Mouse (Mus musculus): ENCODE results near the gene Crym. TPM values are rescaled to one million over a fixed set of nuclear protein-coding genes. Genes with fewer than 3 reads are reported as not detected.

The Crym gene
- polyA plus RNA-seq, 1 experiment from 2014 or later, result 10.6 TPM

- no peak overlapping the region for H3K4me2 ChIP-seq (ENCODE audit: low read depth, low read length)
- WGBS, result 22% methylated on average over 3 of the region's 3 CpGs
- ATAC-seq (ENCODE audit: insufficient read depth, low FRiP score), result no peak
- no peak overlapping the region for H3K9ac ChIP-seq (ENCODE audit: low read length)
- no peaks in the 10 kb centered on the region for H3K4me1 ChIP-seq (ENCODE audit: control insufficient read depth, insufficient read depth, low read length)
- no peaks in the 10 kb centered on the region for H3K36me3 ChIP-seq (ENCODE audit: control insufficient read depth, insufficient read depth, low read length)
- H3K4me3 ChIP-seq (replicated peaks; ENCODE audit: low read length), result no peak overlapping the region
- no peak overlapping the region for H3K27ac ChIP-seq (ENCODE audit: low read length)
- H3K27me3 ChIP-seq (ENCODE audit: control insufficient read depth, insufficient read depth, low read length), result no peaks in the 10 kb centered on the region
- H3K9me3 ChIP-seq (replicated peaks; ENCODE audit: control insufficient read depth, low read length), result no peaks in the 10 kb centered on the region
Measured at GRCm38 (mm10) chr7:120150257-120150656, 51.7 kb downstream of the Crym start.

- ATAC-seq (ENCODE audit: insufficient read depth, low FRiP score), result no peak
- Histone ChIP-seq H3K4me1 (ENCODE audit: control insufficient read depth, insufficient read depth, low read length) (no peaks in the 10 kb centered on the region), H3K27ac (ENCODE audit: low read length) (no peak within 1 kb of the TSS), H3K9me3 (replicated peaks; ENCODE audit: control insufficient read depth, low read length) (no peaks in the 10 kb centered on the region), H3K4me3 (replicated peaks; ENCODE audit: low read length) (no peak within 1 kb of the TSS), H3K27me3 (ENCODE audit: control insufficient read depth, insufficient read depth, low read length) (no peaks in the 10 kb centered on the region), H3K36me3 (ENCODE audit: control insufficient read depth, insufficient read depth, low read length) (no peaks in the 10 kb centered on the region), H3K4me2 (ENCODE audit: low read depth, low read length) (no peak within 1 kb of the TSS), H3K9ac (ENCODE audit: low read length) (no peak within 1 kb of the TSS)
- WGBS, result 73% methylated on average over 9 of the region's 9 CpGs
Measured at GRCm38 (mm10) chr7:120145191-120145590, 56.7 kb downstream of the Crym start, which contains the start of gene Zp2. Gene Zp2, minus strand, starts transcription at chr7:120145291.

- H3K4me2 ChIP-seq (ENCODE audit: low read depth, low read length), result no peak overlapping the region
- no peak for ATAC-seq (ENCODE audit: insufficient read depth, low FRiP score)
- H3K9me3 ChIP-seq (replicated peaks; ENCODE audit: control insufficient read depth, low read length), result no peaks in the 10 kb centered on the region
- 73% methylated on average over 1 of the region's 1 CpGs for WGBS
- H3K4me1 ChIP-seq (ENCODE audit: control insufficient read depth, insufficient read depth, low read length), result no peaks in the 10 kb centered on the region
- H3K9ac ChIP-seq (ENCODE audit: low read length), result no peak overlapping the region
- no peak overlapping the region for H3K4me3 ChIP-seq (replicated peaks; ENCODE audit: low read length)
- H3K27me3 ChIP-seq (ENCODE audit: control insufficient read depth, insufficient read depth, low read length), result no peaks in the 10 kb centered on the region
- H3K27ac ChIP-seq (ENCODE audit: low read length), result no peak overlapping the region
- H3K36me3 ChIP-seq (ENCODE audit: control insufficient read depth, insufficient read depth, low read length), result no peaks in the 10 kb centered on the region
Measured at GRCm38 (mm10) chr7:120142743-120143142, 59.2 kb downstream of the Crym start.

Other genes with a start within 250 kb of the Crym start
- gene Dnah3, start 106.8 kb downstream of the Crym start, polyA plus RNA-seq (2015; fragmentation: Nextera tagmentation; extraction: Ambion mirVana), result not detected in 2 replicates
- 35.6 and 38.1 TPM in 2 replicates for gene Tmem159, start 99.8 kb downstream of the Crym start, polyA plus RNA-seq (2015; fragmentation: Nextera tagmentation; extraction: Ambion mirVana)
- gene Zp2, start 56.8 kb downstream of the Crym start, polyA plus RNA-seq (2015; fragmentation: Nextera tagmentation; extraction: Ambion mirVana), result 0.19 and 0.27 TPM in 2 replicates
- gene Anks4b, start 28.3 kb downstream of the Crym start, polyA plus RNA-seq (2015; fragmentation: Nextera tagmentation; extraction: Ambion mirVana), result 1.4 and 2.0 TPM in 2 replicates
- not detected in 2 replicates for gene Abca14, start 1.9 kb upstream of the Crym start, polyA plus RNA-seq (2015; fragmentation: Nextera tagmentation; extraction: Ambion mirVana)
- gene Abca15, start 126.6 kb upstream of the Crym start, polyA plus RNA-seq (2015; fragmentation: Nextera tagmentation; extraction: Ambion mirVana), result not detected in 2 replicates
- not detected in 2 replicates for gene Abca16, start 207.5 kb upstream of the Crym start, polyA plus RNA-seq (2015; fragmentation: Nextera tagmentation; extraction: Ambion mirVana)

Data from stomach, embryonic 16.5 days (tissue).